ENCODE assay signal across 8 mouse cellular contexts in genomic region chr15:83170956-83171659, GRCm38 (mm10). TPM values are rescaled to one million over a fixed set of nuclear protein-coding genes. Genes with fewer than 3 reads are reported as not detected.
DNase-seq lines count a peak whose midpoint lies in the region; ATAC-seq lines count a peak whose summit lies in the region.

No protein-coding gene starts in this region.

- H3K36me3 ChIP-seq in kidney, embryonic 16.5 days (ENCODE audit: insufficient read depth, low read length): 0 out of 2 replicates have a peak, but pooled peaks cover 2% of the 10 kb centered on the region
- H3K36me3 ChIP-seq in liver, embryonic 16.5 days (ENCODE audit: control insufficient read depth, insufficient read depth): peaks cover under 1% of the 10 kb centered on the region; the same call in 1 of the 2 replicates

- H3K27ac ChIP-seq in kidney, embryonic 16.5 days (ENCODE audit: low read length): peak overlapping the region; percentile 81; the same call in 1 of the 2 replicates
- peak overlapping the region; percentile 95 for H3K27ac ChIP-seq in liver, embryonic 16.5 days (ENCODE audit: low read length)

- H3K9ac ChIP-seq in kidney, embryonic 16.5 days (replicated peaks; ENCODE audit: low read length): peak overlapping the region; percentile 75
- H3K9ac ChIP-seq in liver, embryonic 16.5 days (ENCODE audit: low read depth, low read length): peak overlapping the region; percentile 98

- H3K4me2 ChIP-seq in kidney, embryonic 16.5 days (replicated peaks; ENCODE audit: low read depth, low read length): peak overlapping the region; percentile 86
- H3K4me2 ChIP-seq in liver, embryonic 16.5 days (ENCODE audit: low read depth, low read length): peak overlapping the region; percentile 91

- H3K9me3 ChIP-seq in kidney, embryonic 16.5 days (ENCODE audit: low read length): no peaks in the 10 kb centered on the region
- no peaks in the 10 kb centered on the region for H3K9me3 ChIP-seq in liver, embryonic 16.5 days (replicated peaks; ENCODE audit: control insufficient read depth, low read length)

- H3K4me3 ChIP-seq in kidney, embryonic 16.5 days (ENCODE audit: low read length): peak overlapping the region; percentile 75
- peak overlapping the region; percentile 98 for H3K4me3 ChIP-seq in liver, embryonic 16.5 days (ENCODE audit: low read depth, low read length)

- H3K27me3 ChIP-seq in kidney, embryonic 16.5 days (ENCODE audit: insufficient read depth, low read length): no peaks in the 10 kb centered on the region
- H3K27me3 ChIP-seq in liver, embryonic 16.5 days (ENCODE audit: control insufficient read depth, insufficient read depth, low read depth, low read length): no peaks in the 10 kb centered on the region

- DNase-seq in kidney, adult 9 months: no peak
- peak; percentile 62 for DNase-seq in adrenal gland, postnatal 25 days
- peak; percentile 54 for DNase-seq in heart, postnatal 4 days
- DNase-seq in left cerebral cortex, adult 11 months (ENCODE audit: low spot score): no peak
- no peak for DNase-seq in left cerebral cortex, adult 9 months (ENCODE audit: low spot score in 2 of 2)
- DNase-seq in frontal cortex, postnatal 36 days (ENCODE audit: low spot score in 2 of 2): no peak

- no peak for ATAC-seq in kidney, embryonic 16.5 days (ENCODE audit: low FRiP score, low TSS enrichment)
- no peak for ATAC-seq in liver, embryonic 16.5 days (ENCODE audit: low read depth)

- 35% methylated on average over 8 of the region's 8 CpGs for WGBS in kidney, embryonic 16.5 days
- 28% methylated on average over 8 of the region's 8 CpGs for WGBS in liver, embryonic 16.5 days (ENCODE audit: insufficient replicate concordance)

- H3K4me1 ChIP-seq in kidney, embryonic 16.5 days (ENCODE audit: insufficient read depth, low read length): peaks cover 55% of the 10 kb centered on the region
- peaks cover 65% of the 10 kb centered on the region for H3K4me1 ChIP-seq in liver, embryonic 16.5 days (ENCODE audit: control insufficient read depth, low read depth, low read length)

RNA-seq across cellular contexts. Expression of gene Cyb5r3, which starts 1.3 kb away (rescaled TPM):
- 172 and 202 TPM in 2 replicates for polyA plus RNA-seq in kidney, embryonic 16.5 days (2015; fragmentation: Nextera tagmentation; extraction: Ambion mirVana)
- 349 and 393 TPM in 2 replicates for total RNA-seq in adrenal gland, postnatal 25 days (2021)
- total RNA-seq in heart, postnatal 4 days (2021): 100 to 1,000 TPM; 135 to 141 TPM
- polyA plus RNA-seq in liver, embryonic 16.5 days (2015; fragmentation: Nextera tagmentation; extraction: Ambion mirVana): 142 and 171 TPM in 2 replicates

RNA-seq across cellular contexts. Expression of gene Poldip3, which starts 21.9 kb away (rescaled TPM):
- polyA plus RNA-seq in kidney, embryonic 16.5 days (2015; fragmentation: Nextera tagmentation; extraction: Ambion mirVana): 153 and 161 TPM in 2 replicates
- total RNA-seq in adrenal gland, postnatal 25 days (2021): 108 and 124 TPM in 2 replicates
- 10 to 100 TPM; 52.6 to 58.4 TPM for total RNA-seq in heart, postnatal 4 days (2021)
- 54.4 and 55.8 TPM in 2 replicates for polyA plus RNA-seq in liver, embryonic 16.5 days (2015; fragmentation: Nextera tagmentation; extraction: Ambion mirVana)

RNA-seq across cellular contexts. Expression of gene Rrp7a, which starts 48.5 kb away (rescaled TPM):
- 67.5 and 69.3 TPM in 2 replicates for polyA plus RNA-seq in kidney, embryonic 16.5 days (2015; fragmentation: Nextera tagmentation; extraction: Ambion mirVana)
- total RNA-seq in adrenal gland, postnatal 25 days (2021): 100 and 102 TPM in 2 replicates
- total RNA-seq in heart, postnatal 4 days (2021): 10 to 100 TPM; 54.6 to 56.3 TPM
- polyA plus RNA-seq in liver, embryonic 16.5 days (2015; fragmentation: Nextera tagmentation; extraction: Ambion mirVana): 19.4 and 20.3 TPM in 2 replicates

Comparison
In these comparisons a context has a peak if more than half of its experiments do, and no peak if none do; other contexts are left out.
1. DNase-seq: peak in adrenal gland, postnatal 25 days (single experiment) and heart, postnatal 4 days (single experiment); none in kidney, adult 9 months (single experiment), left cerebral cortex, adult 11 months (single experiment), left cerebral cortex, adult 9 months (0 of 2) and frontal cortex, postnatal 36 days (0 of 2).